Mouse (Mus musculus) lung, embryonic 15.5 days (tissue): ENCODE data around the gene S100a16. TPM values are rescaled to one million over a fixed set of nuclear protein-coding genes. Genes with fewer than 3 reads are reported as not detected.

ENCODE experiments used
- ATAC-seq: fragments of 200-750 bp; cut with Nextera tagmentation; 2 replicates; pipeline ENCODE4 v1.8.0; 2017; ENCODE audit warnings: moderate number of reproducible peaks, borderline replicate concordance; ENCODE audit not compliant: low FRiP score, low TSS enrichment; ENCODE audit errors: extremely low read depth
- H3K27ac ChIP-seq: fragments of 300-500 bp; sonication (generic); 2 replicates; pipeline ENCODE4 v1.5.1; 2015; ENCODE audit warnings: moderate library complexity, mild to moderate bottlenecking, inconsistent platforms
- H3K27me3 ChIP-seq: fragments of 300-500 bp; sonication (generic); 2 replicates; pipeline ENCODE4 v1.6.1; 2015; ENCODE audit warnings: inconsistent platforms
- H3K36me3 ChIP-seq: fragments of 300-500 bp; sonication (generic); 2 replicates; pipeline ENCODE4 v1.6.1; 2015; ENCODE audit warnings: inconsistent platforms
- H3K4me1 ChIP-seq: fragments of 300-500 bp; sonication (generic); 2 replicates; pipeline ENCODE4 v1.6.1; 2015; ENCODE audit warnings: inconsistent platforms
- H3K4me2 ChIP-seq: fragments of 300-500 bp; sonication (generic); 2 replicates; pipeline ENCODE4 v1.6.1; 2015; ENCODE audit warnings: inconsistent platforms, mild to moderate bottlenecking, moderate library complexity
- H3K4me3 ChIP-seq: fragments of 300-500 bp; sonication (generic); 2 replicates; pipeline ENCODE4 v1.5.1; 2015; ENCODE audit warnings: mild to moderate bottlenecking, inconsistent platforms
- H3K9ac ChIP-seq: fragments of 300-500 bp; sonication (generic); 2 replicates; pipeline ENCODE4 v1.6.1; 2015; ENCODE audit warnings: inconsistent platforms
- H3K9me3 ChIP-seq: fragments of 300-500 bp; sonication (generic); 2 replicates; pipeline ENCODE4 v1.6.1; 2016; ENCODE audit warnings: inconsistent platforms
- WGBS: fragments of 180-500 bp; shearing (Covaris S2); methylation state at CpG from one replicate; pipeline ENCODE4 v1.1.7; 2015; 5-methylcytosine and 5-hydroxymethylcytosine counted together
- polyA plus RNA-seq: library from polyadenylated mRNA; unstranded; fragments of >200 nt; fragmentation: Nextera tagmentation; extraction: Ambion mirVana; gene quantifications from 2 replicates; pipeline ENCODE4 v1.2.1, GENCODE M21; 2015

S100a16 gene
- polyA plus RNA-seq, 1 experiment from 2014 or later = 233 TPM

- H3K4me2 ChIP-seq = no peak overlapping the region
- no peaks in the 10 kb centered on the region for H3K9me3 ChIP-seq
- 55% methylated on average over 3 of the region's 3 CpGs for WGBS
- no peak for ATAC-seq
- H3K4me1 ChIP-seq = no peaks in the 10 kb centered on the region
- no peaks in the 10 kb centered on the region for H3K36me3 ChIP-seq
- H3K9ac ChIP-seq = no peak overlapping the region
- no peak overlapping the region for H3K27ac ChIP-seq
- H3K4me3 ChIP-seq = no peak overlapping the region
- no peaks in the 10 kb centered on the region for H3K27me3 ChIP-seq
Observed at GRCm38 (mm10) chr3:90575320-90575719, 38.3 kb downstream of the S100a16 start.

- ATAC-seq = no peak
Observed at GRCm38 (mm10) chr3:90576351-90577001, 39.4 kb downstream of the S100a16 start.

GRCm38 (mm10) chr3:90579433-90579832 lies 42.4 kb downstream of the S100a16 start:
- no peaks in the 10 kb centered on the region for H3K27me3 ChIP-seq
- H3K4me2 ChIP-seq = no peak overlapping the region
- H3K9ac ChIP-seq = no peak overlapping the region
- ATAC-seq = no peak
- H3K36me3 ChIP-seq = no peaks in the 10 kb centered on the region
- WGBS = 39% methylated on average over 7 of the region's 7 CpGs
- H3K4me3 ChIP-seq = no peak overlapping the region
- no peak overlapping the region for H3K27ac ChIP-seq
- H3K4me1 ChIP-seq = no peaks in the 10 kb centered on the region
- H3K9me3 ChIP-seq = no peaks in the 10 kb centered on the region

More at GRCm38 (mm10) chr3:90576351-90577001, 39.4 kb downstream of the S100a16 start:
- Histone ChIP-seq H3K9ac (no peak overlapping the region), H3K4me3 (no peak overlapping the region), H3K4me1 (no peaks in the 10 kb centered on the region), H3K9me3 (no peaks in the 10 kb centered on the region), H3K4me2 (no peak overlapping the region), H3K36me3 (no peaks in the 10 kb centered on the region), H3K27ac (no peak overlapping the region), H3K27me3 (no peaks in the 10 kb centered on the region)
- 60% methylated on average over 10 of the region's 10 CpGs for WGBS

DNA sequence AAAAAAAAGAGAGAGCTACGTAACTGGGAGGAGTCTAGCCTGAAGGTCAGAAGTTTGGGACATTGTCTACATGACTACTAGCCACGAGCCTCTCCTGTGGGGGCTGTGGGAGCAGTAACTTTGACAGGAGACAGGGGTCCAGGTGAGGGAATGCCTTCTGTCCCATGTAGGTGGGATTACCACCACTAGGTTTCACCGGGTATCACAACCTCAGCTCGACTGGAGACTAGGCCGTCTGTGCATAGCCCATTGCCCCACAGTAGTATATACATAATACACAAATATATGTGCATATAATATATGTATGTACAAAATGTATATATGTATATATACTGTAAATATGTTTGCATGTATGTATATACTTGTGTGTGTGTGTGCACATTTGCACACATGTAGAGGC lies 44.1 kb downstream of the S100a16 start:
- ATAC-seq = no peak
- Histone ChIP-seq H3K27ac (no peak overlapping the region), H3K4me2 (no peak overlapping the region), H3K36me3 (no peaks in the 10 kb centered on the region), H3K4me1 (0 out of 2 replicates have a peak, but pooled peaks cover 4% of the 10 kb centered on the region), H3K4me3 (no peak overlapping the region), H3K9ac (no peak overlapping the region), H3K9me3 (no peaks in the 10 kb centered on the region), H3K27me3 (no peaks in the 10 kb centered on the region)
- WGBS = 90% methylated on average over 5 of the region's 5 CpGs

DNA sequence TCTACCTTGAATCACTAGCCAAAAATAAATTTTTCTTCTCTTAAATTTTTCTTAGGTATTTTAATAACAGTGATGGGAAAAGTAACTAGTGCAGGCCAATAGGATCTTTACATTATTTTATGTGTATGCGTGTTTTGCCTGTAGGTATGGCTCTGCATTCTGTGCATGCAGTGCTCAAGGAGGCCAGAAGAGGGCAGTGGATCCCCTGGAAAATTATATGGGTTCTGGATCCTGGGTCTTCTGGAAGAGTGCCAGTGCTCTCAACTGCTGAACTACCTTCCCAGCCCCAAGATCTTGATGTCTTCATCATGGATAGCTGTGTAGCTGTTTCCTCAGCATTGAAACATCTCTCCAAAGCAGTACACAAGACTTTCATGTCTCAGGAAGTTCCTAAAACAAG lies 45.1 kb downstream of the S100a16 start:
- 100% methylated on average over 1 of the region's 1 CpGs for WGBS
- H3K36me3 ChIP-seq = no peaks in the 10 kb centered on the region
- H3K4me2 ChIP-seq = no peak overlapping the region
- no peaks in the 10 kb centered on the region for H3K27me3 ChIP-seq
- ATAC-seq = no peak
- H3K9me3 ChIP-seq = no peaks in the 10 kb centered on the region
- no peak overlapping the region for H3K27ac ChIP-seq
- peaks cover 9% of the 10 kb centered on the region for H3K4me1 ChIP-seq
- H3K9ac ChIP-seq = no peak overlapping the region
- no peak overlapping the region for H3K4me3 ChIP-seq

DNA sequence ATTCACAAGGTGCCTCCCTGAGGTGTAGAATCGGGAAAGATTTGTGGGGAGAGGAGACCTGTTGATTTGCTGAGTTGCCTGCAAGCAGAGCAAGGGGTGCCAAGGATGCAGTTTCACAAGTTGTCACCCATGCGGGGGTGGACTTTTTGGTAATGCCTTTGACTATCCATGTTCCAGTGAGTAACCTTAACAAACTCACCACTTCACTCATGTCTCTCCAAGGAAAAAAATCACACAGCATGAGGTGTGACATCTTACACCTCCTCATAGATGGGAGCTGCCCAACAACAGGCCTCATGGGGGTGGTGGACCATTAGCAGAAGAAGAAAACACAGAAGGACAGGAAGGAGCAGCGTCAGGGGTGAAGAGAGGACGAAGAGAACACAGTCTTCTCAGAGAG lies 45.5 kb downstream of the S100a16 start:
- 80% methylated on average over 4 of the region's 4 CpGs for WGBS
- Histone ChIP-seq H3K4me1 (peaks cover 13% of the 10 kb centered on the region), H3K9me3 (no peaks in the 10 kb centered on the region), H3K9ac (no peak overlapping the region), H3K4me2 (no peak overlapping the region), H3K27me3 (no peaks in the 10 kb centered on the region), H3K4me3 (no peak overlapping the region), H3K36me3 (no peaks in the 10 kb centered on the region), H3K27ac (no peak overlapping the region)
- ATAC-seq = no peak

GRCm38 (mm10) chr3:90583893-90584292 lies 46.8 kb downstream of the S100a16 start:
- Histone ChIP-seq H3K36me3 (no peaks in the 10 kb centered on the region), H3K4me2 (no peak overlapping the region), H3K27ac (no peak overlapping the region), H3K9ac (no peak overlapping the region), H3K4me1 (peaks cover 13% of the 10 kb centered on the region), H3K27me3 (no peaks in the 10 kb centered on the region), H3K4me3 (no peak overlapping the region), H3K9me3 (no peaks in the 10 kb centered on the region)
- no peak for ATAC-seq
- WGBS = 66% methylated on average over 3 of the region's 3 CpGs

- WGBS = 29% methylated on average over 5 of the region's 5 CpGs
- ATAC-seq = no peak
- no peak overlapping the region for H3K27ac ChIP-seq
Observed at GRCm38 (mm10) chr3:90585595-90585994, 48.5 kb downstream of the S100a16 start.

GRCm38 (mm10) chr3:90586016-90586643 lies 49.1 kb downstream of the S100a16 start:
- Histone ChIP-seq H3K9me3 (no peaks in the 10 kb centered on the region), H3K27ac (peak overlapping the region; percentile 60)
- WGBS = 79% methylated on average over 15 of the region's 15 CpGs

More at GRCm38 (mm10) chr3:90585595-90585994, 48.5 kb downstream of the S100a16 start:
- Histone ChIP-seq H3K4me2 (no peak overlapping the region), H3K27me3 (no peaks in the 10 kb centered on the region), H3K4me1 (peaks cover 13% of the 10 kb centered on the region), H3K9ac (no peak overlapping the region), H3K4me3 (no peak overlapping the region), H3K36me3 (no peaks in the 10 kb centered on the region), H3K9me3 (no peaks in the 10 kb centered on the region)

DNA sequence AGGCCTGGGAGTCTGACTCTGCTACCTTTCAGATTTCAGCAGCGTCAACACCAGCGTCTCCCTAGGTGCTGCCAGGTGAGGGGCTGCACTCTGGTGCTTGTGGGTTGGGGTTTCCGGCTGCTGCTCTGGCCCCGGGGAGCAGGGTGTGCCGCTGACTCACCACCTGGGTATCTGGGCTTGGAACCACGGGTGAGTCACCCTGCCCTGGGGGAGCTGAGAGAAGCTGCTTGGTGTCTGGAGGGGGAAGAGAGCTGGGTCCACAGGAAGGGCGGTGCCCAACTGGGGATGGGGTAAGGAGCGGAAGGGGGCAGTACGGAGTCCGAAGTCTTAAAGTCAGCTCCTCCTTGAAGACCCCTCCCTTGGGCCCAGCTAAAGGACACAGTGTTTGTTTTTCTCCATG lies 49.9 kb downstream of the S100a16 start:
- WGBS = 31% methylated on average over 10 of the region's 10 CpGs
- peak; percentile 53; the same call in 1 of the 2 replicates for ATAC-seq
- Histone ChIP-seq H3K27ac (peak overlapping the region; percentile 60), H3K4me3 (no peak overlapping the region), H3K4me2 (no peak overlapping the region), H3K27me3 (no peaks in the 10 kb centered on the region), H3K4me1 (peaks cover 13% of the 10 kb centered on the region), H3K36me3 (no peaks in the 10 kb centered on the region), H3K9me3 (no peaks in the 10 kb centered on the region), H3K9ac (no peak overlapping the region)

More at GRCm38 (mm10) chr3:90586016-90586643, 49.1 kb downstream of the S100a16 start:
- peaks cover 13% of the 10 kb centered on the region for H3K4me1 ChIP-seq
- H3K9ac ChIP-seq = no peak overlapping the region
- no peak overlapping the region for H3K4me2 ChIP-seq
- H3K36me3 ChIP-seq = no peaks in the 10 kb centered on the region
- ATAC-seq = no peak; the same call in 1 of the 2 replicates
- no peak overlapping the region for H3K4me3 ChIP-seq
- H3K27me3 ChIP-seq = no peaks in the 10 kb centered on the region

- 82% methylated on average over 14 of the region's 14 CpGs for WGBS
- Histone ChIP-seq H3K9ac (no peak overlapping the region), H3K4me2 (no peak overlapping the region), H3K27ac (peak overlapping the region; percentile 60), H3K4me1 (peaks cover 13% of the 10 kb centered on the region), H3K4me3 (no peak overlapping the region), H3K9me3 (no peaks in the 10 kb centered on the region), H3K36me3 (no peaks in the 10 kb centered on the region), H3K27me3 (no peaks in the 10 kb centered on the region)
- ATAC-seq = no peak
Observed at GRCm38 (mm10) chr3:90587361-90588101, 50.5 kb downstream of the S100a16 start.

DNA sequence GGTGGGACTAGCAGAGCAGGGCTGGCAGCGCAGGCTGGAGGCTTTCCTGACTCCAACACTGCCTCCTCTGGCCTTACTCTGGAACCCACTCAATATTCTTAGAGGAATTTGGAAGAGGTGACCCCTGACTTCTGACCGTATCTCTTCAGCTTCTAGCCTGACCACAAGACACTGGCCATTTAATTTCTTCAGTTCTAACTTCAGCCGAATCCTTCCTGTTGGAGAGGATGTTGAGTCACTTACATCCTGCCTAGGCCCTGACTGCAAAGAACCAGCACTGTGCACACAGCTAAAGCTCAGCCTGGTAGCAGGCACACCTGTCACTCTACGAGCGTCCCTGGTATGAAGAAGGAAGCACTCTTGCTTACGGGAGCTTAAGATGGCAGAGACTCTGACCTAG lies 52.3 kb downstream of the S100a16 start:
- Histone ChIP-seq H3K27me3 (no peaks in the 10 kb centered on the region), H3K9me3 (no peaks in the 10 kb centered on the region), H3K36me3 (no peaks in the 10 kb centered on the region), H3K4me3 (no peak overlapping the region), H3K9ac (no peak overlapping the region), H3K27ac (0 out of 2 replicates have a peak overlapping the region, but pooled peaks have one; percentile 1), H3K4me2 (no peak overlapping the region), H3K4me1 (peaks cover 13% of the 10 kb centered on the region)
- WGBS = 64% methylated on average over 6 of the region's 6 CpGs
- 0 out of 2 replicates have a peak, but pooled peaks have one; percentile 25 for ATAC-seq
